Mouse (Mus musculus) heart, embryonic 14.5 days (tissue): ENCODE measurements at regions not wholly inside any gene's neighbourhood (a gene's known extent, or its start where the extent isn't known, plus 50 kb on each side); places are given as distances from the start of the nearest gene placed in this dataset.

Experiments used
- ATAC-seq: fragments of 200-750 bp; cut with Nextera tagmentation; 2 replicates; pipeline ENCODE4 v1.8.0; 2017; ENCODE audit warnings: low read depth, moderate TSS enrichment; ENCODE audit not compliant: insufficient number of reproducible peaks, insufficient read depth, low FRiP score
- H3K27ac ChIP-seq, 2 experiments: fragments of 200-500 bp in 1 of 2; fragments of 300-500 bp in 1 of 2; sonication (generic) in 1 of 2; replicated peaks in 1 of 2; 2 replicates each; pipeline ENCODE4 v1.5.1; 2012 to 2014; ENCODE audit warnings: low read depth in 2 of 2, low read length in 2 of 2, control low read depth in 1 of 2, mild to moderate bottlenecking in 1 of 2, mixed read lengths in 1 of 2; ENCODE audit not compliant: control insufficient read depth in 1 of 2, insufficient read depth in 1 of 2
- H3K27me3 ChIP-seq: fragments of 300-500 bp; sonication (generic); 2 replicates; pipeline ENCODE4 v1.6.1; 2014; ENCODE audit warnings: mild to moderate bottlenecking, low read length, control low read depth; ENCODE audit not compliant: control insufficient read depth, insufficient read depth
- H3K36me3 ChIP-seq: fragments of 300-500 bp; sonication (generic); 2 replicates; pipeline ENCODE4 v1.6.1; 2014; ENCODE audit warnings: mild to moderate bottlenecking, control low read depth, low read length, mixed read lengths; ENCODE audit not compliant: control insufficient read depth, insufficient read depth
- H3K4me1 ChIP-seq, 2 experiments: fragments of 200-500 bp in 1 of 2; fragments of 300-500 bp in 1 of 2; sonication (generic) in 1 of 2; 2 replicates each; pipeline ENCODE4 v1.6.1; 2012 to 2014; ENCODE audit warnings: low read length in 2 of 2, control low read depth in 1 of 2, mixed read lengths in 1 of 2; ENCODE audit not compliant: control insufficient read depth in 2 of 2, insufficient read depth in 2 of 2
- H3K4me2 ChIP-seq: fragments of 300-500 bp; sonication (generic); 2 replicates; pipeline ENCODE4 v1.6.1; 2014; ENCODE audit warnings: mild to moderate bottlenecking, low read length
- H3K4me3 ChIP-seq, 2 experiments: fragments of 200-500 bp in 1 of 2; fragments of 300-500 bp in 1 of 2; sonication (generic) in 1 of 2; 2 replicates each; pipeline ENCODE4 v1.5.1; 2012 to 2014; ENCODE audit warnings: low read length in 2 of 2, mild to moderate bottlenecking in 2 of 2, control low read depth in 1 of 2, low read depth in 1 of 2, moderate library complexity in 1 of 2; ENCODE audit not compliant: control insufficient read depth in 1 of 2, insufficient read depth in 1 of 2
- H3K9ac ChIP-seq: fragments of 300-500 bp; sonication (generic); 2 replicates; pipeline ENCODE4 v1.6.1; 2014; ENCODE audit warnings: mild to moderate bottlenecking, low read length
- H3K9me3 ChIP-seq: fragments of 300-500 bp; sonication (generic); 2 replicates; pipeline ENCODE4 v1.6.1; 2016; ENCODE audit warnings: low read length, control low read depth; ENCODE audit not compliant: control insufficient read depth
- WGBS: fragments of 180-500 bp; shearing (Covaris S2); extraction: QIAGEN DNeasy Blood & Tissue Kit; methylation state at CpG from one replicate; pipeline ENCODE4 v1.1.7; 2014; 5-methylcytosine and 5-hydroxymethylcytosine counted together

DNA sequence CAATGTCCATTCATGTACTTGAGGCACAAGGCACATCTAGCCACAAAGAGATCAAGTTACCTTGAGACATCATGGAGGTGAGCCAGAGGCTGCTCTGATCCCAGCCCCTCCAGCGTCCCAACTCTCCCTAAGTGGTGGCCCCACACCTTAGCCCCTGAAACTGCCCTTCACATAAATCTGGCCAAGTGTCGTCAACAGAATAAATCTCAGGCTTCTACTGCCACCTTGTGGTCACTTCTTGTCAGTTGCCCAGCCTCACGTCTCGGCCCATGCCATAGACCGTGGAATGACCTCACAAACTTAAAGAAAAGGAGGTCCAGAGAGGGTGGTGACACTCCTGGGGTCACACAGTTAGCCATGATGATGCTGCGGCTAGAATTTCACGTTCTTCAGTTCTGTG is 82.0 kb upstream of the Foxk1 start:
- H3K4me3 ChIP-seq, result no peak overlapping the region

DNA sequence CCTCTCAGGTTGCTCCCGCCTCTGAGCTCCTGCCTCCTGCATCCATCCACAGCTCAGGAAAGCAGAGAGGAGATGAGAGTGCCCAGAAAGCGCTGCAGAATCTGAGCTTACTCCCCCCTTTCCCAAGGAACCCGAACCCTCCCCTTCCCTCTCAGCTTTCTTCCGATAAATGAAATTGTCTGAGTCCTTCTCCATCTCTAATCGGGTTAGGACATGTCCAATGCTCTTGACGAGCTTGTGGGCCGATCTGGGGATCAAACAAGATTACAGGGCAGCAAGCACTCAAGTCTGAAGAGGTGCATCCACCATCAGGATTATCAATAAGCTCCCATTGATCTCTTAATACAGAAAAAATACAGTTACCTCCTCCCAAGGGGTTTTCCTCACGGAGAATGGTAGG is 80.0 kb upstream of the Foxk1 start:
- no peak for ATAC-seq
- Histone ChIP-seq H3K36me3 (no peaks in the 10 kb centered on the region), H3K9me3 (no peaks in the 10 kb centered on the region), H3K4me1 (no peaks in the 10 kb centered on the region), H3K27me3 (no peaks in the 10 kb centered on the region), H3K27ac (no peak overlapping the region), H3K4me3 (no peak overlapping the region), H3K9ac (no peak overlapping the region), H3K4me2 (no peak overlapping the region)
- WGBS, result 69% methylated on average over 8 of the region's 8 CpGs

More for the DNA sequence above, 82.0 kb upstream of the Foxk1 start:
- no peak overlapping the region for H3K27ac ChIP-seq
- ATAC-seq, result peak; percentile 13; the same call in 1 of the 2 replicates
- H3K4me1 ChIP-seq, result no peaks in the 10 kb centered on the region
- H3K9me3 ChIP-seq, result no peaks in the 10 kb centered on the region
- 6% methylated on average over 7 of the region's 7 CpGs for WGBS
- H3K36me3 ChIP-seq, result no peaks in the 10 kb centered on the region
- H3K4me2 ChIP-seq, result no peak overlapping the region
- H3K27me3 ChIP-seq, result no peaks in the 10 kb centered on the region
- H3K9ac ChIP-seq, result no peak overlapping the region

DNA sequence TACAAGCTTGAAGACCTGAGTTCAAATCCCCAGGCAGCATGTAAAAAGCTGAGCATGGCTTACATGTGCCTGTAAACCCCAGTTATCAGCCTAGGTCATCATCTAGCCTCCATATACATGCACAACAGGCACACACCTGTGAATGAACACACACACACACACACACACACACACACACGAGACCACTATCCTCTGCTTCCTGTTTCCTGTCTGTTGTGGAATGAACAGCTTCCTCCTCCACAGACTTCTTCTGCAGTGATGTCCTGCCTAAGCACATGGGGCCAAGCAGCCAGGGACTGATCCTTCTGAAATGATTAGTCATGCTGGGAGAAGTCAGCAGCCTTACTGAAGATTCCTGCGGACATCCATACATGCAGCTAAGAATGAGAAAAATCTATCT is 76.4 kb upstream of the Foxk1 start:
- no peak for ATAC-seq
- 77% methylated on average over 2 of the region's 2 CpGs for WGBS
- Histone ChIP-seq H3K9me3 (no peaks in the 10 kb centered on the region), H3K36me3 (no peaks in the 10 kb centered on the region), H3K4me3 (no peak overlapping the region), H3K4me1 (no peaks in the 10 kb centered on the region), H3K27ac (no peak overlapping the region), H3K4me2 (no peak overlapping the region), H3K9ac (no peak overlapping the region), H3K27me3 (no peaks in the 10 kb centered on the region)

DNA sequence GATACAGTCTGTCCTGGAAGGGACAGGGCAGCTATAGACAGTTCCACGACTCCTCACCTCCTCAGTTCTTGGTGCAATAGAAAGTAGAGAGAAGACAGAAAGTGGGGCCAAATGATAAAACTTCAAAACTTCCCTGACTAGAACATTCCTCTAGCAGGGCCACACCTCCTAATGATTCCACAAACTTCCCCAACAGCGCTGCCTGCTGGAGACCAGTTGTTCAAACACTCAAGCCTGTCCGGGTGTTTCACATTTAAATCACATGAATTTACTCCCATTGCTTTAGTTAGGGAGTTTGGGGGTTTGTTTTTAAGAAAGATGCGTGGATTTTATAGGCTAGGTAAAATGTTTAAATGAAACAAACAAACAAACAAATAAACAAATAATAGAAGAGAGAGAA is 75.7 kb upstream of the Foxk1 start:
- Histone ChIP-seq H3K4me3 (no peak overlapping the region), H3K4me1 (no peaks in the 10 kb centered on the region), H3K4me2 (no peak overlapping the region), H3K9me3 (no peaks in the 10 kb centered on the region), H3K36me3 (no peaks in the 10 kb centered on the region), H3K27ac (no peak overlapping the region), H3K27me3 (no peaks in the 10 kb centered on the region), H3K9ac (no peak overlapping the region)
- ATAC-seq, result no peak
- WGBS, result 68% methylated on average over 4 of the region's 4 CpGs

DNA sequence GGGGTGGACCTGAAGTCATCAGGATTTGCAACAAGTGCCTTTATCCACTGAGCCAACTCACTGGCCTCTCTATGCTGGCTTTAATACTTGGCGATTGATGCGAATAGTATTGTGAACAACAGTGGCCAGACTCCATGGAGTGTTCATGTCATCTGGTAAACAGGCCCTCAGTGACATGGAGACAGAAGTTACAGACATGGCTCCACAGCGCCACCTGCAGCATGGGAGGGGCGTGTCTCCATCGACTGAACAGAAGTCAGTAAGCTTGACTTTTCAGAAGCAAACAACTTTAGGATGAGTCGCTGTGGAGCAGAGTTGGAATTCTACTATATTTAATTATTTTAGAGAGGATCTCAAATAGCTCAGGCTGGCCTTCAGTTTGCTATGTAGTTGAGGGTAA is 74.0 kb upstream of the Foxk1 start:
- H3K27me3 ChIP-seq, result no peaks in the 10 kb centered on the region
- no peaks in the 10 kb centered on the region for H3K9me3 ChIP-seq
- no peak overlapping the region for H3K9ac ChIP-seq
- ATAC-seq, result no peak
- H3K36me3 ChIP-seq, result no peaks in the 10 kb centered on the region
- H3K4me2 ChIP-seq, result no peak overlapping the region
- no peak overlapping the region for H3K4me3 ChIP-seq
- H3K27ac ChIP-seq, result no peak overlapping the region
- WGBS, result 61% methylated on average over 6 of the region's 6 CpGs
- no peaks in the 10 kb centered on the region for H3K4me1 ChIP-seq

- Histone ChIP-seq H3K4me1 (no peaks in the 10 kb centered on the region), H3K36me3 (no peaks in the 10 kb centered on the region), H3K9ac (no peak overlapping the region), H3K4me2 (no peak overlapping the region), H3K4me3 (no peak overlapping the region), H3K9me3 (no peaks in the 10 kb centered on the region), H3K27ac (no peak overlapping the region), H3K27me3 (no peaks in the 10 kb centered on the region)
- no peak for ATAC-seq
- WGBS, result 72% methylated on average over 7 of the region's 7 CpGs
Measured at GRCm38 (mm10) chr5:142329724-142330520, 71.4 kb upstream of the Foxk1 start.

DNA sequence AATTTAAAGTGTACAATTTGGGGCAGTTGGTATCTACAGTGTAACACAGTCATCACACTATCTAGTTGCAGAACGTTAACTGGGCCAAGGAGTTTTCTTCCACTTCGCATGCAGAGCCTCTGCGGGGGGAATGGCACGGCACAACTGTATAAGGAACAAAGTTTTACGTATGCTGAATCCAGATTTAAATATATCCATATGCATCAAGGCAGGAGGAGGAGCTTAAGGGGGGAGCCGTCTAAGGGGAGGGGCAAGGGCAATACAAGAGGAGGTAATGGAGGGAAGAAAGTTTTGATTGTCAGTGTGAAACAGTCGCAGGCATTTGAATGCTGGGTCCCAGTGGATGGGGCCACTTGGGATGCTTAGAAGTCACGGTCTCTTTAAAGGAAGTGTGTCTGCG is 68.6 kb upstream of the Foxk1 start:
- H3K36me3 ChIP-seq, result no peaks in the 10 kb centered on the region
- no peak overlapping the region for H3K27ac ChIP-seq
- no peak overlapping the region for H3K9ac ChIP-seq
- H3K4me3 ChIP-seq, result no peak overlapping the region
- no peaks in the 10 kb centered on the region for H3K27me3 ChIP-seq
- no peak for ATAC-seq
- WGBS, result 51% methylated on average over 9 of the region's 9 CpGs
- no peak overlapping the region for H3K4me2 ChIP-seq
- no peaks in the 10 kb centered on the region for H3K4me1 ChIP-seq
- no peaks in the 10 kb centered on the region for H3K9me3 ChIP-seq

GRCm38 (mm10) chr5:142337436-142337835 is 63.9 kb upstream of the Foxk1 start:
- no peak for ATAC-seq
- Histone ChIP-seq H3K4me1 (peaks cover 0 to 3% of the 10 kb centered on the region in 2 experiments; a peak in 1 of 4 replicates), H3K27ac (no peak overlapping the region), H3K27me3 (no peaks in the 10 kb centered on the region), H3K9me3 (no peaks in the 10 kb centered on the region), H3K4me2 (no peak overlapping the region), H3K9ac (no peak overlapping the region), H3K4me3 (no peak overlapping the region), H3K36me3 (no peaks in the 10 kb centered on the region)
- WGBS, result 78% methylated on average over 6 of the region's 6 CpGs
